Mouse (Mus musculus) small intestine, adult 2 months (tissue): ENCODE data around the gene Ccl25. TPM values are rescaled to one million over a fixed set of nuclear protein-coding genes. Genes with fewer than 3 reads are reported as not detected.
A peak's percentile ranks its signal among the peaks of the same experiment; 100 is the strongest.
"Not testable (repeated sequence)": the region's sequence is repeated elsewhere in the genome, so short reads cannot be mapped to it uniquely, and the experiment has no call there.

Experiments
- H3K27ac ChIP-seq: fragments of 200-500 bp; 2 replicates; pipeline ENCODE4 v1.5.1; 2012; ENCODE audit warnings: low read depth, low read length, control low read depth, inconsistent platforms; ENCODE audit not compliant: insufficient read depth
- H3K27me3 ChIP-seq: fragments of 200-500 bp; 2 replicates; pipeline ENCODE4 v1.6.1; 2012; ENCODE audit warnings: mild to moderate bottlenecking, moderate library complexity, low read length, inconsistent platforms; ENCODE audit not compliant: control insufficient read depth, insufficient read depth
- H3K36me3 ChIP-seq: fragments of 200-500 bp; 2 replicates; pipeline ENCODE4 v1.6.1; 2012; ENCODE audit warnings: mild to moderate bottlenecking, low read length, control low read depth, inconsistent platforms; ENCODE audit not compliant: control insufficient read depth, insufficient read depth
- H3K4me1 ChIP-seq: fragments of 200-500 bp; 2 replicates; pipeline ENCODE4 v1.6.1; 2012; ENCODE audit warnings: low read length, inconsistent platforms, mixed read lengths; ENCODE audit not compliant: control insufficient read depth, insufficient read depth, insufficient read length
- H3K4me3 ChIP-seq: fragments of 200-500 bp; 2 replicates; pipeline ENCODE4 v1.5.1; 2012; ENCODE audit warnings: low read depth, mild to moderate bottlenecking, control low read depth, inconsistent platforms, low read length, moderate library complexity
- CTCF ChIP-seq: fragments of 200-500 bp; IDR thresholded peaks from 2 replicates; pipeline ENCODE4 v1.5.1; 2012; ENCODE audit warnings: low read depth, mild to moderate bottlenecking, control low read depth, inconsistent platforms, low read length, moderate library complexity, mixed read lengths; ENCODE audit not compliant: insufficient replicate concordance, insufficient read length; ENCODE audit errors: extremely low read depth
- POLR2A ChIP-seq: fragments of 200-500 bp; IDR thresholded peaks from 2 replicates; pipeline ENCODE4 v1.6.1; 2012; ENCODE audit warnings: low read depth, mild to moderate bottlenecking, control low read depth, inconsistent platforms, low read length, moderate library complexity
- WGBS: fragments of 180-500 bp; shearing (Covaris S2); methylation state at CpG from one replicate; pipeline ENCODE4 v1.1.7; 2018; 5-methylcytosine and 5-hydroxymethylcytosine counted together
- polyA plus RNA-seq: library from polyadenylated mRNA; depleted of rRNA; stranded (reverse); fragments of >200 nt; gene quantifications from 2 replicates; pipeline ENCODE4 v1.2.3, GENCODE M21; 2012; rRNA removed

Gene Ccl25
- polyA plus RNA-seq, 1 experiment = 180 TPM

DNA sequence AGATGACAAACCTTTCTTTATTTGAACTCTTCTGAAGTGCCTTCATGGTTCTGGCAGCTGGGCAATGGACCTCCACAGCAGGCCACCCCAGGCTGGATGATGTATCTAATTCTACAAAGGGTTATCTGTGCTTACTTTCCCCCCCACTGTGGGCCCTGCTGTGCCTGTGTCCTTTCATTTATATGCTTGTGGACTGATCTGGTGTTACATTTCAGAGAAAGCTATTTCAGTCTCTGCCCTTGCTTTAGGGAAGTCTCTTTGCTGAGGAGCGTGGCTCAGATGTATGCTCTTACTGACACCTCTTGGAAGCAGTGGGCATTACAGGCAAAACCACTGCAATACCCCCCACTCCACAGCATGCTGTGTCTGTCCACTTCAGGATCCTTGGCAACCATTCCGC, 45.1 kb downstream of the Ccl25 start:
- peaks cover 11% of the 10 kb centered on the region for H3K36me3 ChIP-seq
- no peak overlapping the region for H3K4me3 ChIP-seq
- H3K4me1 ChIP-seq = peaks cover 12% of the 10 kb centered on the region; the same call in 1 of the 2 replicates
- no peaks in the 10 kb centered on the region for H3K27me3 ChIP-seq
- no peak overlapping the region for H3K27ac ChIP-seq
- TF ChIP-seq CTCF = peak; percentile 58; the same call in 1 of the 2 replicates
- TF ChIP-seq POLR2A = no peak
- WGBS = 46% methylated on average over 2 of the region's 2 CpGs

- Histone ChIP-seq H3K4me3 (no peak overlapping the region), H3K36me3 (no peaks in the 10 kb centered on the region), H3K27ac (no peak overlapping the region), H3K4me1 (peaks cover 11% of the 10 kb centered on the region; the same call in 1 of the 2 replicates), H3K27me3 (no peaks in the 10 kb centered on the region)
- TF ChIP-seq CTCF (no peak), POLR2A (no peak)
- WGBS = 73% methylated on average over 2 of the region's 2 CpGs
Measured at GRCm38 (mm10) chr8:4372657-4373056, 47.6 kb downstream of the Ccl25 start.

- H3K27me3 ChIP-seq = no peaks in the 10 kb centered on the region
- H3K36me3 ChIP-seq = no peaks in the 10 kb centered on the region
- no peaks in the 10 kb centered on the region for H3K4me1 ChIP-seq
- no peak overlapping the region for H3K27ac ChIP-seq
- no peak overlapping the region for H3K4me3 ChIP-seq
- 85% methylated on average over 2 of the region's 2 CpGs for whole genome bisulfite sequencing
- TF ChIP-seq POLR2A = no peak
- TF ChIP-seq CTCF = no peak
Measured at GRCm38 (mm10) chr8:4401442-4401841, 76.4 kb downstream of the Ccl25 start.

- no peak for TF ChIP-seq POLR2A
- Histone ChIP-seq H3K36me3 (no peaks in the 10 kb centered on the region), H3K27me3 (no peaks in the 10 kb centered on the region), H3K27ac (no peak overlapping the region), H3K4me1 (no peaks in the 10 kb centered on the region), H3K4me3 (peak overlapping the region; percentile 64)
- WGBS = 27% methylated on average over 19 of the region's 19 CpGs
Measured at GRCm38 (mm10) chr8:4403960-4404879, 79.2 kb downstream of the Ccl25 start.

- WGBS = 10% methylated on average over 16 of the region's 16 CpGs
- Histone ChIP-seq H3K27ac (no peak overlapping the region), H3K4me1 (no peaks in the 10 kb centered on the region), H3K4me3 (peak overlapping the region; percentile 64), H3K36me3 (no peaks in the 10 kb centered on the region), H3K27me3 (no peaks in the 10 kb centered on the region)
- no peak for TF ChIP-seq POLR2A
- no peak for TF ChIP-seq CTCF
Measured at GRCm38 (mm10) chr8:4404880-4405261, 79.9 kb downstream of the Ccl25 start.

GRCm38 (mm10) chr8:4408425-4408824, 83.4 kb downstream of the Ccl25 start:
- H3K36me3 ChIP-seq, H3K27me3 ChIP-seq, H3K4me3 ChIP-seq, H3K27ac ChIP-seq, H3K4me1 ChIP-seq: not testable (repeated sequence)
- TF ChIP-seq CTCF = peak; percentile 18; the same call in 1 of the 2 replicates
- WGBS = 44% methylated on average over 6 of the region's 6 CpGs

Other genes starting within 250 kb of the Ccl25 start
- 0.86 TPM in 1 of 2 replicates, not detected in the other for gene Cd209f, start 219.4 kb upstream of the Ccl25 start, polyA plus RNA-seq
- gene Cd209g, start 191.1 kb upstream of the Ccl25 start, polyA plus RNA-seq = 0.67 TPM in 1 of 2 replicates, not detected in the other
- gene Evi5l, start 158.6 kb upstream of the Ccl25 start, polyA plus RNA-seq = 3.9 and 5.2 TPM in 2 replicates
- gene Prr36, start 107.8 kb upstream of the Ccl25 start, polyA plus RNA-seq = 0.08 and 0.18 TPM in 2 replicates
- gene Lrrc8e, start 98.4 kb upstream of the Ccl25 start, polyA plus RNA-seq = 0.09 and 0.46 TPM in 2 replicates
- gene Map2k7, start 86.5 kb upstream of the Ccl25 start, polyA plus RNA-seq = 10.2 and 27.0 TPM in 2 replicates
- 0.93 and 1.1 TPM in 2 replicates for gene Gm49320, start 86.3 kb upstream of the Ccl25 start, polyA plus RNA-seq
- 17.2 and 60.2 TPM in 2 replicates for gene Tgfbr3l, start 77.0 kb upstream of the Ccl25 start, polyA plus RNA-seq
- gene Snapc2, start 72.1 kb upstream of the Ccl25 start, polyA plus RNA-seq = 15.0 and 22.6 TPM in 2 replicates
- 14.1 and 18.5 TPM in 2 replicates for gene Ctxn1, start 65.9 kb upstream of the Ccl25 start, polyA plus RNA-seq
- gene Timm44, start 49.3 kb upstream of the Ccl25 start, polyA plus RNA-seq = 51.6 and 65.2 TPM in 2 replicates
- 13.3 and 20.7 TPM in 2 replicates for gene Elavl1, start 203 bp downstream of the Ccl25 start, polyA plus RNA-seq
- 14.4 and 14.8 TPM in 2 replicates for gene Cers4, start 167.8 kb downstream of the Ccl25 start, polyA plus RNA-seq